Mouse (Mus musculus) CH12F3 (cell line): ENCODE data around the gene Mbip.

Experiments used
- in situ Hi-C: fragments of 300-500 bp; cut with MboI; formaldehyde crosslinking; loops from 2 replicates; pipeline ENCODE4 v1.14.3; 2020; ENCODE audit warnings: low sequenced_read_pairs

The Mbip gene

DNA sequence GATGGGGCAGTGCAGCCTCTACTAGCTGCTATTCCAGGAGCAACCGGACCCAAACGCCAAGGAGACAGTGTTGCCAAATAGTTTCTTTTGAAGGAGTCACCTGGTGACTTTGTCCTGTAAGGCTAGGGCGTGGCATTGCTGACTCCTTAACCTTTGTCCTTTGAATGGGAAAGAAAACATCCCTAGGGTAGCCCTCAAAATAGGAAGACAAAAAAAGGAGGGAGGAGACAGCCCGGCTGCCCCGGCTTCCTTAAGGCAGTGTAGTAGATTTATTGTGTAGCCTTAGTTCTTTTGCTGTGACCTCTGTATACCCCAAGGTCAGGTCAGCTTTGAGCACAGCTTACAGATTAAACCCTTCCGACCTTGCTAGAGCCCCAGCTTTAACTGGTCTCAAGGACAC is 49.2 kb downstream of the Mbip start:
- in situ Hi-C loops = no loop called here

DNA sequence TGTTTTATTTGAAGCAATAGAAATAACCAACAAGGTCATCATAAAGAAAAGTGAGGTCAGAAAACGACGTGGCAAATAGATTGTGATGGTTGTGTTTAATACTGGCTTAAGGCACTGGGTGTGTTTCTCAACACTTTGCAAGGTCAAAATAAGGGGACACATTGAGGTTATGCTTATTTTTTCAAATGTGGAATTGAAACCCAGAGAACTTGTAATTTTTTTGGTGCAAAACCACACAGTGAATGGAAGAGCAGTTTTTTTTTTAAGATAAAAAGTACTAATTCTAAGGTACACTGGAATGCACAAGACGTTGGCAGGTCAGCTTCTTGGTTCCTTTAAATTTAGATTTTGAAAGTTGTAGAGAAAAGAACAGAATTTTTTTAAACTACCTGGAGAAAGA is 50.5 kb downstream of the Mbip start:
- in situ Hi-C loops = no loop called here

DNA sequence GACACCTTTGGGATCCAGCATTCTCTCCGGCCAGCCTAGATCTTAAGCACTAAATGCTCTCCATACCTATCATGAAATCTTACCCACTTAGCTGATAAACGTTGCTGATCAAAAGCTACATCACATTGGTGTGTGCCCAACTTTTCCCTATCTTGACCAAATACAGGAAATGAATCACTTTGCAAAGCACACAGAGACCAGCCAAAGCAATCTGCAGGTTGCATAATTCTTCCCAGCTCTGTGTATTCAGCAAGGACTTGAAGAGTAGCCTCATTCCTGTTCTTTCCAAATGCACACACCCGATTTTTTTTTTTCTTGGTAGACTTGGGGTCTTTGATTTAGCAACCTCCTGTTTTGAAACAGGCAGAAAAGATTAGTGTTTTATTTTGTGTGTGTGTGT is 57.1 kb downstream of the Mbip start:
- in situ Hi-C loops = no loop called here

DNA sequence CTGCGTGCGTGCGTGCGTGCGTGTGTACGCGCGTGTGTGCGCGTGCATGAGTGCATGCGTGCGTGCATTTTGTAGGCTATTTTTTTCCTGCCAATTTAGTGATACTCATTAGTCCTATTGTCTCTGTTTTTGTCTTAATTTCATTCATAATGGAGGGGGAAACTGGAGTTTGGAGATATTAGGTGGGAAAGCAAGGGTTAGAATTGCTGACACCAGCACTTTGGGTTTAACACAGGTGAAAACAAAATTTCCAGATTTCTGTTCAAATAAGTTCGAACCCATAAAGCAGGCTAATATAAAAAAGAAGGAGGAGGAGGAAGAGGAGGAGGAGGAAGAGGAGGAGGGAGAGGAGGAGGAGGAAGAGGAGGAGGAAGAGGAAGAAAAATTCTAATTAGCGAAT is 58.9 kb downstream of the Mbip start:
- in situ Hi-C loops = no loop called here

DNA sequence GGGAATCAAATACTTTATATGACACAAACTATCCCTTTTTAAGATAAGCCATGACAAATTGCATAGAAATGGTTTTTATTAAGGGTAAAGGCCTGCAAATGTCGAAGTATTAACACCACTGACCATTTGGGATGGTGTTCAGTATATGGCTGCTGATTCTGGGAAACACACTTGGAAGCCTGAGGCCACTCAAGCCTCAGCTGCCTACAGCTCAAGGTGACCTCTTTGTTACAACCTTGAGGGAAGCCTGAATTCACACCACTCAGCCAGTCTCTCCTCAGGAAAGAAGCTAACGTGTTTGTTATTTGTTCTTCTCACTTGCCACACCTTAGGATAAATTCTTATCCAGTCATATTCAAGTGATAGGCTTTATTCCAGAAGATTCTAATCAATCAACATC is 61.5 kb downstream of the Mbip start:
- in situ Hi-C loops = no loop called here

DNA sequence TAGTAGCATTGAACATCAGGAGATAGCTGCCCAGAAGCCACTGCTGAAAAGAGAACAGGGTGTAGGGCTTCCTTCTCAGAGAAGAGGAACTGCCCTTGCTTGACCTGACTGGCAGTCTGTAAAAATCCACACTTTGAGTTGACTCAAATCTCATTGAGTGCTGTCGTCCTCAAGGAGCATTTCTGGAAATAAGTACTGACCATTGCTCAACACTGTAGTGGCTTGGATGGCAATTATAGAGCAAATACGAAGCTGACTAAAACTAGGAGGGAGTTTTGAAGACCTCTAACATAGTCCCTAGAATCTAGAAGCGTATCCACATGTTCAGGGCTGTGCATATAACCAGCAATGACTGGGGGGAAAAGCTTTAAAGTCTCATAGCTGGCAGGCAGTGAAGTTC is 64.0 kb downstream of the Mbip start:
- in situ Hi-C loops = no loop called here
